Mouse (Mus musculus): Measurements from ENCODE around the gene Lpar5.
A peak's percentile ranks its signal among the peaks of the same experiment; 100 is the strongest.
"Not testable (repeated sequence)": the region's sequence is repeated elsewhere in the genome, so short reads cannot be mapped to it uniquely, and the experiment has no call there.

The Lpar5 gene

DNA sequence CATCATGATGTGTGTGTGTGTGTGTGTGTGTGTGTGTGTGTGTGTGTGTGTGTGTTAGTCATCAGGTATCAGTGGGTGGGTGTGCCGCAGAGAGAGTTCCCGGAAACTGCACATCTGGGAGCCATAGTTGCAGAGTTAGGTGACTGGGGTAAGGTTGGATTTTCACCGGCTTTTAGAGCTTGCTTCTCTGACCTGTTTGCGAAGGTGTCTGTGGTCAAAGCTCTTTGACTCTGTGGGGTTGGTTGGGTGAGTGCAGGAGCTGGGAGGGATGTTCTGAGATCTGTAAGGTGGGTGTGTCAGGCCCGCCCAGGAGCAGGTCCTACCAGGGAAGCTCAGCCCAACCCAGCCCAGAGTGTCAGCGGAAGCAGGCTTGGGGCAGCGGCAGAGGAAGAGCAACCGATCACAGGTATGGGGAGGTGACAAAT lies at the start of gene Lpar5:
Gene Lpar5, plus strand, starts transcription at position 350 of the 425 bp plus-strand sequence.
- DNase-seq, result no peak

DNA sequence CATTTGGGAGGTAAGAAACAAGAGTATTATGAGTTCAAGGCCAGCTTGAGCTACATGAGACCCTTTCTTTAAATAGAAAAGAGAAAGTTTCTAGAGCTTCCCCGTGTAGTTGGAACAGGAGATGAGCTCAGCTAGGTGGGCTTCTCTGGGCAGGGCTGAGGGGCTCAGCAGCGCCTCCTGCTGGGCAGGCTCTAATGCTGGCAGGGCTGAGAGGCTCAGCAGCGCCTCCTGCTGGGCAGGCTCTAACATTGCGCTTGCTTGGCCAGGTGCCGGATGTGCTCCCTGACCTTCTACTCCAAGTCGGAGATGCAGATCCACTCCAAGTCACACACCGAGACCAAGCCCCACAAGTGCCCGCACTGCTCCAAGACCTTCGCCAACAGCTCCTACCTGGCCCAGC lies 37.2 kb upstream of the Lpar5 start:
- peak; percentile 41 for DNase-seq

DNA sequence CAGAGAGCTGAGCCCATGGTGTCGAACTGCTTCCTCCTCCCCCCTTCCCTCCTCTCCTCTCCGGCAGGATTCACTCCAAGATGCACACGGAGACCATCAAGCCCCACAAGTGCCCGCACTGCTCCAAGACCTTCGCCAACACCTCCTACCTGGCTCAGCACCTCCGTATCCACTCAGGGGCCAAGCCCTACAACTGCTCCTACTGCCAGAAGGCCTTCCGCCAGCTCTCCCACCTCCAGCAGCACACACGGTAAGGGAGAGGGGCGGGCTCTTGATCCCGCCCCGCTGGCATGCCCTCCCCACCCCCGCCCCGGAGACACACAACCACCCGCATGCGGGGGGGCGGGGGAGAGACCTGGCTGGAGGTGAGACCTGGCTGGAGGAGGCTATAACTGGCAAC lies 36.1 kb upstream of the Lpar5 start:
- no peak for DNase-seq

DNA sequence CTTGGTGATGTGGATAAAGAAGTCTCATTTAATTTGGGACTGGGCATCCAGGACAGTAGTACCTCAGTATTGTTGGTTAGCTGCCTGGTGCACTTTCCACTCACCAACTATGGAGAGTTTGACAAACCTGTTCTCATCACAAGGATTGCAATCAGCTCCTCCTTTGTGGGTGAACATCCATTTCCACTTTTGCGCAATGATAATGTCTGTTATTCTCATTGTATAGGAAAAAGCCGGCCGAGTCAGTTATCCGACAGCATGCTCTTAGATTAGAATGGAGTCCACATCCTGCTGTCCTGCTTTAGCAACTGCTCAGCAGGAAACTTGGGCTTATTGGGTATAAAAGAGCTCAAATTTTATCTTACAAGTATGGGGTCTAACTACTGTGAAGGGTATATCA lies 29.1 kb upstream of the Lpar5 start:
- no peak for DNase-seq

DNA sequence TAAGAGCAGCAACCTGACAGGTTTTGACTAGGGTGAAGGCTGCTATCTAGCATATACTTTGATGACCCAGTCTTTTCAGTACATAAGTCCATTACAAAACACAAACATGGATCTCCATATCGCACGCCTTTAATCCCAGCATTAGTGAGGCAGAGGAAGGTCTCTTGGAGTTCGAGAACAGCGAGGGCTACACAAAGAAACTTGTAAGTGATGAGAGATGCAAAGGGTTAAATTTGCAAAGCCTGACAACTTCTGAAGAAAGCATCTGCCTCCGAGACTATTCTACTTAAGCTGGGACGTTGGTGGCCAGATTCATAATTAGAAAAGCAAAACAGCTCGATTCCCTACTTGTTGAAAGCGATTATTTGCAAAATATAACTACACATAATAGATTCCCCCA lies 28.6 kb upstream of the Lpar5 start:
- DNase-seq, result no peak

DNA sequence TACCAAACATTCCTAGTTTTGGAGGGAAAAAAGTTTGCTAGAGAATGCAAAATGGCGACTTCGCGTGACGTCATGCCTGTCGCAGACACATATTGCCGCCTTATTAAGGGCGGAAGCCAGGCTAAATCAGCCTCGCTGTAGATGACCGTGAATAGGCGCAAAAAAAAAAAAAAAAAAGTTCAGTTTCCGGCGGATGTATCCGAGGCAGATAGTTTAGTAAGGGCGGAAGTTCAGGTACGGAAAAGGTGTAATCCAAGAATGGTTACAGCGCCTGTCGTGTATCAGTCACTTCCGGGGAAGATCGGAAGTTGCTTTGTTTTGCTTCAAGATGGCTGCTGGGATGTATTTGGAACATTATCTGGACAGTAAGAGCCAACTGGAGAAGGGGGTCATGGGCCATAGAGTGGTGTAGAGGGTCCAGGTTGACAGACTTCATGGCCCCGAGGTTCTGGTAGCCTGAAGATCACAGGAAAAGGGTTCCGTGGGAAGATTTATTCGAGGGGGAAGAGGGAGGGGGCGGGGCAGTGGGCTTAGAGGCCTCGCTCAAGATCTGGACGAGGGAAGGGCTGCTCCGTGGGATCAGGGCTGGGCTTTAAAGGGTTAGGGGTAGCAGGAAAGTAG lies 28.1 kb upstream of the Lpar5 start, which contains the start of gene Ing4:
Gene Ing4, plus strand, starts transcription at position 228 of the 621 bp plus-strand sequence.
- DNase-seq, result peak; percentile 93

DNA sequence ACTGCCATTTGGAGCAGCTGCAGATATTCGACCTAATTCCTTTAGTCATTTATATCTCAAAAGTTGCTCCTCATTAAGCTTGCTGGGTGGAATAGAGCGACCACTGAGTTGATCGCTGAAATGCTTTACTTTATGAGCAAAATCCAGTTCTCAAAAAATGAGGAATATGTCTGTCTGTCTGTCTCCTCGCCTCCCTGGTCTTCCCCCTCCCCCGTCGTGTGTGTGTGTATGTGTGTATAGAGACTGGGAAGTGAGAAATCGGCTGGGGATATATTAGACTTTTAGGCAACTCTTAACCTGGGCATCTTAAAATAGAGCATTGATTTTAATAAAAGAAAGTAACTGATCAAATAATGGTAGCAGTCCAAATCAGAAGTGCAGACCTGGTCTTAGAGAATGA lies 27.5 kb upstream of the Lpar5 start:
- no peak for DNase-seq

DNA sequence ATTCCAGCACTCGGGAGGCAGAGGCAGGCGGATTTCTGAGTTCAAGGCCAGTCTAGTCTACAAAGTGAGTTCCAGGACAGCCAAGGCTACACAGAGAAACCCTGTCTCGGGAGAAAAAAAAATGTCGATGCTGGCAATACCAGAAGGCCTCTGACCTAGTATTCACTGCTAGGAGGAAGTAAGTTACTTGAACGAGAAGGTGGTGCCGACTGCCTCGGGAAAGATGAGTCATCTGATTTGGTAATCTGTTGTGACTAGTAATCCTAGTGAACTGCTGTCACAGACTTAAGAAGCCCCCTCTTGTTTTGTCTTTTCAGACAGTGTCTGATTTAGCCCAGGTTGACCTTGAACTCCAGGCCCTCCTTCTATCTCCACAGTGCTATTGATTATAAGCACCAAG lies 26.7 kb upstream of the Lpar5 start:
- DNase-seq, result no peak

DNA sequence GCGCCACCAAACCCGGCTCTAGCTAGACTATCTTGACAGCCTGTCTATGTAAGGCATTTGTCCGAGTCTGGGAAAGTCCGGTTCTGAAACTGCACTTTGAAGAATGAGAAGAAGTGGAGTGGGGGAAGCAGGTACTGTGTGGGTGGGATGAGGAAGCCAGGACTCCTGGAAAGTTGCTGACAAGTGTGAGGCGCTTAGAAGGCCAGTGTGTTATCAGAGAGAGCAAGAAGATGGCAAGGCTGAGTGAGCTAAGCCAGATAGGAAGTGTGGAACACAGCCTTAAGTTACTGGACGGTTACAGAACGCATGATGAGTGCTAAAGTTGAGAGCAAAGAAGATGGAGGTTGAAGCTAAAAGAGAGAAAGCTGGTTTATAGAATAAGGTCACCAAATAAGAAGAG lies 25.6 kb upstream of the Lpar5 start:
- no peak for DNase-seq

DNA sequence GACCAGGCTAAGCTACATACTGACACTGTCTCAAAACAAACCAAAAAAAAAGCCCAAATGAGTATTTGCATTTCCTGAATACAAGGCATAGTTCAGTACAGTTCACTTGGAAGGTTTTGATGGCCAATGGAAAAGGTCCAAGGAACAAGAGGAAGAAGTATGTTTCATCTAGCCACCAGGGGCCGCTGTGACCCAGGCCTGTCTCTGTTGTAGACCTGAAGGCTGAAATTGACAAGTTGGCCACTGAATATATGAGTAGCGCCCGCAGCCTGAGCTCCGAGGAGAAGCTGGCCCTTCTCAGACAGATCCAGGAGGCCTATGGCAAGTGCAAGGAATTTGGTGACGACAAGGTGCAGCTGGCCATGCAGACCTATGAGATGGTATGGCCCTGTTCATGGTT lies 21.0 kb upstream of the Lpar5 start:
- DNase-seq, result peak; percentile 81

DNA sequence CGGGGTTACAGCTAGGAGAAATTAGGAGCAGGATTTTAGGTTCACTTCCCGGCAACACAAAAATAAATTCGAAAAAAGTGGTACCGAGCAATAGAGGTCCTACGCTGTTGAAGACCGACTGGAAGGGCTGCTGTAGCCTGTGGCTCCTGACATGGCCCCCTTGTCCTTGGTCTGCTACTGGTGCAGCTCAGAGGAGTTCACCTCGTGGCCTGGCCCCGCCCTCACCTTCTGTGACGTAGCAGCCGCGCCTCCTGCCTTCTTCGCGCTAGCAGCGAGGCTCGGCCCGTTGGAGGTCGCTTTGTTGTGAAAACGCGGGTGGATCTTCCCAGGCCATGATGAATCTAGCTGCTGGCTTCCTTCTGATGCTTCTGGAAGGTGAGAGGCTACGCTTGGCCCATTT lies 18.0 kb upstream of the Lpar5 start, which contains the start of gene Acrbp:
Gene Acrbp, plus strand, starts transcription at position 12 of the 400 bp plus-strand sequence.
- no peak for DNase-seq

DNA sequence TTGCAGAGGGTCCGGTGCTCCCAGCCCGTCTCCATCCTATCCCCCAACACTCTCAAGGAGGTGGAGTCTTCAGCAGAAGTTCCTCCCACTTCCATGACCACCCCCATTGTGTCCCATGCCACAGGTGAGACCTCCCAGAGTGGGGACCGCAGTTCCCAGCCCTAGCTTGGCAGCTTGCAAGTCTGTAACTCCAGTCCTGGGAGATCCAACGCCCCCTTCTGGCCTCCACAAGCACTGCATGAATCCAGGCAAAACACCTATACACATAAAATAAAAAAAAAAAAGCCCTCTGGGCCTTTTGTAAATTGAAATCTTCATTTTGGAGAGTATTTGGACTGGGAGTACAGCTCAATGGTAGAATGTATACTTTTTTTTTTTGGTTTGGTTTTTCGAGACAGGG lies 16.5 kb upstream of the Lpar5 start:
- no peak for DNase-seq

DNA sequence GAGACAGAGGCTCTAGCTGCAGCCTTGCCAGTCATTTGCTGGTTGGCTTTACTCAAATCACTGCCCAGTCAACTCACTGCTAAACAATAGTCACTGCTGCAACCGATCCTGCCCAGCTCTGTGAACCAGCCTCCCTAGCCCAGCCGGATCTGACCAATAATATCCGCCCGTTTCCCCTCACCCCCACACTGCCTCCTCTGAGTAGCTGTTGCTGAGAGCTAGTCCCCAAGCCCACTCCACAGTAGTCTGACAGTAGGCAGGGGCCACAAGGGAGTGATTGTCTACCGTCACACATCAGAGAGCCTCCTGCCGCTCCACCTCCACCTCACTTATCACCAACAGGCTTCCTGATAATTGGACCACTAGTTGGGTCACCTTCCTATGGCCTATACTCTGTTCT lies 6.2 kb upstream of the Lpar5 start:
- no peak for DNase-seq

DNA sequence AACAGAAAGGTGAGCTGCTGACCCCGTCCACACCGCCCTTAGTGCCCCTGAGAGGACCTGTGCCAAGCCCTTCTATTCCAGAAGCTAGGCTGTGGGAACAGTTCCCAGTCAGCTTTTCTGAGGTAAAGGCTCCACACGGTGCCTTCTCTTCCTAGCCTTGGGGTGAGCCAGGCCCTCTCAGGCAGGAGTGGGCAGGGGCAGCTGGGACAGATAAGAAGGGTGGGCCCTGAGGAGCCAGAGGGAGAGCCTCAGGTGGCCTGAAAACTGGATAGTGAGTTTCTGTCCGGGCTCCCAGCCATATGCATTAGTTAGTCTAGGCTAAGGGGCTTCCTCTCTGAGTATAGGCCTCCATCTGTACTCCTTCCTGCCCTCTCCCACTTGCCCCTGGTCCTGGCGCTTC lies 5.2 kb upstream of the Lpar5 start:
- no peak for DNase-seq

DNA sequence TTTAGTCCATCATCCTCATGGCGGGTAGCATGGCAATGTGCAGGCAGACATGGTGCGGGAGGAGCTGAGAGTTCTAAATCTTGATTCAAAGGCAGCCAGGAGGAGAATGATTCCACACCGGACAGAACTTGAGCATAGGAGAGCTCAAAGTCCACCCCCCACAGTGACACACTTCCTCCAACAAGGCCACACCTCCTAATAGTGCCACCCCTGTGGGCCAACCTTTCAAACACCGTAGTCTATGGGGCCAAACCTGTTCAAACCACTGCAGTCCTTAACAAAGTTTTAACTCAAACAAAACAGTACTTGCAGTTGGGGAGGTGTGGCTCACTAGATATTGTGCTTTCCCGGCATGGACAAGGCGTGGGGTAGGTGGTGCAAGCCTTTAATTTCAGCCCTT lies 3.8 kb upstream of the Lpar5 start:
- no peak for DNase-seq

DNA sequence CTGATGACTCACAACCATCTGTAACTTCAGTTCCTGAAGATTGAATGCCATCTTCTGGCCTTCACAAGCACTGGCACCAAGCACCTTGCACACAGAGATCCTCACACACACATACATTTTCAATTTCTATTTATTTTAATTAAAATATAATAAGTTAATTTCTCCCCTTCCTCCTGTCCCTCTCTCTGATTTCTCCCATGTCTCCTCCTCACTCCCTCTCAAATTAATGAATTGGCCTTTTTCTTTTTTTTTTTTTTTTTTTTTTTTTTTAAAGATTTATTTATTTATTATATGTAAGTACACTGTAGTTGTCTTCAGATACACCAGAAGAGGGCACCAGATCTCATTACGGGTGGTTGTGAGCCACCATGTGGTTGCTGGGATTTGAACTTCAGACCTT lies 2.5 kb upstream of the Lpar5 start:
- DNase-seq, result not testable (repeated sequence)

DNA sequence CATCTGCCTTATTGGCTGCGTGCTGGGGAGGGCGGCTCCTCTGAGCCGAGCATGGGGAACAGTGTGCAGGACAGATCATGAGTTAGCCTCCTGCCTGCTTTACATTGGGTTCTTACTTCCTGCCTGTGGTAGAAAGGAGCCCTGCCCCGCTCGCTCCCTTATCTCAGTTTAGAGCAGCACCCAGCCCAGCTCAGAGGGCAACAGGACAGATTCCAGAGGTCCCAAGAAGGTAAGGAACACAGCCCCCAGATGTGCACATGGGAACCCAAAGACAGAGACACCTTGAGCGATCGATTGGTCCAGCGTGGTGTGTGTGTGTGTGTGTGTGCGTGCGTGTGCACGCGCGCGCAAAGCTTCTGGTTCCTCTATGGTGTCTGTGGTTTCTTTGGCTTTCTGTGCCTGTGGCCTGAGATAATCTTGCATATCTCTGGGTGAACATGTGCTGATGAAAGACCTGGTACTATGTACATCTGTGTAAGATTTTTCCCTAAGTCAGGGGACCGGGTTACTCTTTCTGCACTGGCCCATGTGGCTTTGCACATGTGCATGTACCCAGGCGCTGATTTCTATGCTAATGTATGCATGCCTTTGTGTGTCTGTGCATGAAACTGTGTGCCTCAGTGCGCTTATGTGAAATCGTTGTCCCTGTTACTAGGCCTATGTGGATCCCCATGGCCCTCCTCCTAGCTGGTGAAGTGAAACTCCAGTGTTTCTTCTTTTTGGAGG lies 3.6 kb downstream of the Lpar5 start:
- no peak for DNase-seq

DNA sequence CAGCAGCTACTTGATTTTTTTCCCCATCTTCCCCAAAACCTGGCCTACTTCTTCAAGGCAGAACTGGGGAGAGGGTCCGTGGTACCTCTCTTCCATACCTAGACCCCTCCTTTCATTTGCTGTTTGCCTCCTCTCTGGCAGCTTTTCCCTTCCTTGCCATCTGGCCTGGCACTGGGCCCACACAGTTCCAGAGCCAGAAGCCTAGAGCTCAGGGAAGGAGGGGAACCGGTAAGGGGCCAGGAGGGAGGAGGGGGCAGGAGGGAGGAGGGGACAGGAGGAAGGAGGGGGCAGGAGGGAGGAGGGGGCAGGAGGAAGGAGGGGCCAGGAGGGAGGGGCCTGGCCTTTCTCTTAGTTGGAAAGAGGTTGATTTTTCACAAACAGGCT lies 4.2 kb downstream of the Lpar5 start:
- peak; percentile 89 for DNase-seq

DNA sequence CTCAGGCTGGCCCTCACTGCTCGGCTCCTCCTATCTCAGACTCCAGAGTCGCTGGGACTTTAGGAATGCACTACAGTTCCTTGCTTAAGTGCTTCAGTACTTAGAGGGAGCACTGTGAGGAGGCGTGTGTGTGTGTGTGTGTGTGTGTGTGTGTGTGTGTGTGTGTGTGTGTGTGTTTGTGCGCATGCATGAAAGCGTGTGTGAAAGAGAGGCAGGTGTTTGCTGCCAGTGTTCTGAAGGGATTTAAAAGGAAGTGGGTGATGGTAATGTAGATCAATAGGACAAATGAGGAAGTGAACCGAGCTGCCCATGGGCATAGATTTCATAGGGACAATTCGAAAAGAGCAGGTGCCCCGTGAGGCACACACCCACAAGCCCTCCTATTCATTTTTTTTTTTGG lies 6.1 kb downstream of the Lpar5 start:
- no peak for DNase-seq

DNA sequence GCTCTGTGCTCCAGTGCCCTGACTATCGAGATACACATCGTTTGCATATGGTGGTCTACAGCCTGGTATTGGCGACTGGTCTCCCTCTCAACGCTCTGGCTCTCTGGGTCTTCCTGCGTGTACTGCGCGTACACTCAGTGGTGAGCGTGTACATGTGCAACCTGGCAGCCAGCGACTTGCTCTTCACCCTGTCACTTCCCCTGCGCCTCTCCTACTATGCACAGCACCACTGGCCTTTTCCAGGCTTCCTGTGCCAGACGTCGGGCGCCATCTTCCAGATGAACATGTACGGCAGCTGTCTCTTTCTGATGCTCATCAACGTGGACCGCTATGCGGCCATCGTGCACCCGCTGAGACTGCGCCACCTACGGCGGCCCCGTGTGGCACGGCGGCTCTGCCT lies 13.7 kb downstream of the Lpar5 start:
- DNase-seq, result no peak

DNA sequence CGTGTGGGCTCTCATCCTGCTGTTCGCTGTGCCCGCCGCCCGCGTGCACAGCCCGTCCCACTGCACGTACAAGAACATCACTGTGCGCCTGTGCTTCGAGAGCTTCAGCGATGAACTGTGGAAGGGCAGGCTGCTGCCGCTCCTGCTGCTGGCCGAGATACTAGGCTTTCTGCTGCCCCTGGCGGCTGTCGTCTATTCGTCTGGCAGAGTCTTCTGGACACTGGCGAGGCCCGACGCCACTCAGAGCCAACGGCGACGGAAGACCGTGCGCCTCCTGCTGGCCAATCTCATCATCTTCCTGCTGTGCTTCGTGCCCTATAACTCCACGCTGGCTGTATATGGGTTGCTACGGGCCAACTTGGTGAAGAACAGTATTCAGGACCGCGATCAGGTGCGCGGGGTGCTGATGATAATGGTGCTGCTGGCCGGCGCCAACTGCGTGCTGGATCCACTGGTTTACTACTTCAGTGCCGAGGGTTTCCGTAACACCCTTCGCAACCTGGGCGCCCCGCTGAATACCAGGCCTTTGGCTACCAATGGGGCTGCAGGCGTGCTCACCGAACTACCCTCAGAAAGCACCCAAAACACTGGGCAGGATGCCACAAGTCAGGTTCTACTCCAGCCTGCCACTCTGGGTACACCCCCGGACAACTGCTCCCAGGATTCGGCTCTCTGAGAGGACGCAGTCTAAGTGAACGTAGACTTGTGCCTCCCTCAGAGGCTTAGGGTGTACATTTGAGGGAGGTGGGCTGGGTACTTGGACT lies 14.3 kb downstream of the Lpar5 start:
- DNase-seq, result peak; percentile 89

DNA sequence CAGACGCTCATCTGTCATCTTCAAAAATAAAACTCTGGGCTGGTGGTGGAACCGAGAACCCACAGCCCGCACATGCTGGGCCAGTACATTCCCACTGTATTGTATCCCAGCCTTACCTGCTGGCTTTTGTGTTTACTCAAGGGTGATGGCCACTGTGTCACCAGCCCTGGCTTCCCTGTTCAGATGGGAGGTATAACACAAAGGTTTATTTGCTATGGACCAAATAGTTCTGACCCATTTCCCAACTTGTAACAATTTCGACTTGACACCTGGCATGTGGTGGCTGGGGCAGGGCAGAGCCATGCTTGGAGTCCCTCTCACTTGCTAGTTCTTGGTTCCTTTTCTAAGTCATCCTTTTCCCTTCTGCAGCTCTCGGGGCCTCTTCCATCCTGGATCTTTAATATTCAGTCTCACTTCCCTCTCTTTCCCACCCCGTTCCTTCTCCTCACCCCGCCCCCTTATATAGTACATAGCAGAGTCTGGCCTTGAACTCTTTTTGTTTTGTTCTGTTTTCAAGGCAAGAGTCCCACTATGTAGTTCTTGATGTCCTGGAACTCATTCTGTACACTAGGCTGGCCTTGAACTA lies 15.2 kb downstream of the Lpar5 start:
- no peak for DNase-seq

DNA sequence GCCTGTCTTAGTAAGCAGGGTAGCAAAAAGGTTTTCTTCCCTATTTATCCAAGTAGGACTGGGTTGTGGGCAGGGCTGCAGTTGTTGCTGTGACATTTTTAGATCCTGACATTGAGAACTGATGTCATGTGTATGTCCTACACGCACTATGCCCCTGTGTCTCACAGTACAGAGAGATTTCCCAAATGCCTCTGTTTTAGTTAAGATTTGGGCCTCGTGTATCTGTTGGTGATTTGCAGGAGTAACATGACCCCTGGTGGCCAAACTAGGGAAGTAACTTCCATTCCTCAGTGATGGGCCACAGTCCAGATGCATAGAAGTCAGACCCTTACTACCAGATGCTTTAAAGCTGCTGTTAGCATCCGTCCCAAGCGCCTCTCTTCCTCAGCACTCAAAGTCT lies 16.7 kb downstream of the Lpar5 start:
- peak; percentile 66 for DNase-seq

DNA sequence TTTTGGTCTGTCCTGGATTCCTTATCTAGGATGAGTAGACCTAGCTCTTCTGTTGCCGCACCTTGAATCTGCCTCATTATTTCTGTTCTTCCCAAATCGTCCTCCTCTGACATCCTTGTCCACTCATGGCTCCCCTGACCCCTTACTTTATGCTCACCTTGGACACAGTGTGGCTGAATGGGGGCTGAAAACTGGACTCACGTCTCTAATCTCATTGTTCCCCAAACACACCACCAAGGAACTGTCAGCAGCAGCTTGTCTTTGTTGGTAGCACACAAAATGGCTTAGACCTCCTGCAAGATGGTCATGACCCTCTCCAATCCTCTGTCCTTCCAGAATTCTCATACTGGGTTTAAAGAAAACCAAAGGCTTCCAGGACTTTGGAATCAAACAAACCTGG lies 20.2 kb downstream of the Lpar5 start:
- DNase-seq, result no peak
